Mouse (Mus musculus) liver, embryonic 15.5 days (tissue): ENCODE data around the gene Tbata. TPM values are rescaled to one million over a fixed set of nuclear protein-coding genes. Genes with fewer than 3 reads are reported as not detected.

Source experiments
- ATAC-seq: fragments of 200-750 bp; cut with Nextera tagmentation; 2 replicates; pipeline ENCODE4 v1.8.0; 2017; ENCODE audit warnings: moderate number of reproducible peaks, mild to moderate bottlenecking, moderate library complexity; ENCODE audit not compliant: insufficient read depth
- H3K27ac ChIP-seq: fragments of 300-500 bp; sonication (generic); replicated peaks from 2 replicates; pipeline ENCODE4 v1.5.1; 2015; ENCODE audit warnings: mild to moderate bottlenecking, inconsistent platforms
- H3K27me3 ChIP-seq: fragments of 300-500 bp; sonication (generic); 2 replicates; pipeline ENCODE4 v1.6.1; 2015; ENCODE audit warnings: mild to moderate bottlenecking, inconsistent platforms
- H3K36me3 ChIP-seq: fragments of 300-500 bp; sonication (generic); replicated peaks from 2 replicates; pipeline ENCODE4 v1.6.1; 2015; ENCODE audit warnings: moderate library complexity, mild to moderate bottlenecking, inconsistent platforms
- H3K4me1 ChIP-seq: fragments of 300-500 bp; sonication (generic); replicated peaks from 2 replicates; pipeline ENCODE4 v1.6.1; 2015; ENCODE audit warnings: inconsistent platforms
- H3K4me2 ChIP-seq: fragments of 300-500 bp; sonication (generic); 2 replicates; pipeline ENCODE4 v1.6.1; 2015; ENCODE audit warnings: moderate library complexity, mild to moderate bottlenecking, inconsistent platforms
- H3K4me3 ChIP-seq: fragments of 300-500 bp; sonication (generic); replicated peaks from 2 replicates; pipeline ENCODE4 v1.5.1; 2015; ENCODE audit warnings: mild to moderate bottlenecking, inconsistent platforms
- H3K9ac ChIP-seq: fragments of 300-500 bp; sonication (generic); 2 replicates; pipeline ENCODE4 v1.6.1; 2015; ENCODE audit warnings: moderate library complexity, mild to moderate bottlenecking, inconsistent platforms
- H3K9me3 ChIP-seq: fragments of 300-500 bp; sonication (generic); replicated peaks from 2 replicates; pipeline ENCODE4 v1.6.1; 2016; ENCODE audit warnings: inconsistent platforms
- WGBS: fragments of 180-500 bp; shearing (Covaris S2); methylation state at CpG from one replicate; pipeline ENCODE4 v1.1.7; 2015; ENCODE audit warnings: mixed read lengths; ENCODE audit not compliant: insufficient replicate concordance; 5-methylcytosine and 5-hydroxymethylcytosine counted together
- microRNA-seq: library from miRNA; unstranded; fragments of <30 nt; microRNA quantifications from one replicate; pipeline ENCODE4, GENCODE M21; 2016
- polyA plus RNA-seq: library from polyadenylated mRNA; unstranded; fragments of >200 nt; fragmentation: Nextera tagmentation; extraction: Ambion mirVana; gene quantifications from 2 replicates; pipeline ENCODE4 v1.2.1, GENCODE M21; 2015

Tbata gene
- polyA plus RNA-seq, 1 experiment from 2014 or later: not detected

- Histone ChIP-seq H3K36me3 (no peaks in the 10 kb centered on the region), H3K9me3 (no peaks in the 10 kb centered on the region), H3K27ac (no peak overlapping the region), H3K4me2 (no peak overlapping the region), H3K4me1 (no peaks in the 10 kb centered on the region), H3K9ac (no peak overlapping the region), H3K4me3 (no peak overlapping the region), H3K27me3 (no peaks in the 10 kb centered on the region)
- ATAC-seq: no peak
- 50% methylated on average over 6 of the region's 6 CpGs for WGBS
Observed at GRCm38 (mm10) chr10:61237391-61237785, 65.6 kb downstream of the Tbata start.

Small RNAs within 50 kb of the gene (microRNA-seq; reads per million reads assigned to microRNA genes)
- gene Gm44308: not detected

Other genes with a start within 250 kb of the Tbata start
- 177 and 186 TPM in 2 replicates for gene Pcbd1, start 82.6 kb upstream of the Tbata start, polyA plus RNA-seq
- 17.8 and 19.3 TPM in 2 replicates for gene Sgpl1, start 24.3 kb upstream of the Tbata start, polyA plus RNA-seq
- gene Adamts14, start 101.5 kb downstream of the Tbata start, polyA plus RNA-seq: 0.29 and 0.32 TPM in 2 replicates
- gene Prf1, start 125.9 kb downstream of the Tbata start, polyA plus RNA-seq: 0.05 TPM in 1 of 2 replicates, not detected in the other
- gene Pald1, start 211.6 kb downstream of the Tbata start, polyA plus RNA-seq: 6.6 and 7.2 TPM in 2 replicates
- 0.55 and 0.56 TPM in 2 replicates for gene Nodal, start 246.0 kb downstream of the Tbata start, polyA plus RNA-seq